Mouse (Mus musculus): ENCODE data around the gene Tnip1.

DNA sequence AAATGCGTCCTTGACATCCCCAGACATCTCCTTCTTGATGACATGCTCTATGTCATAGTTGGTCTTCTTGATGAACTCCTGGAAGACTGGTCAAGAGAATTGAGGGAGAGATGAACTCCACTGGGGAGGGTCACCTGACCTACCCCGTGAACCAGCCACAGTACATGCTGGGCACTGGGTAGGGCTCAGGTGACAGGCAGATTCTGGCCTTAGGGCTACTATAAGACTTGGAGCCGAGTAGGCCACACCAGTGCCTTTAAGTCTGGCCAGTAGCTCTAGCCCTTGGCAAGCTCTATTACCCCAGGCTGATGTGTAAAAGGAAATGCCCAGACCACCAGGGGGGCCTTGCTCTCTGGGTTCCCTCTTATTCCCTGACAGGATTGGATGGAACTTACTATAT lies 22.4 kb upstream of the Tnip1 start:
- TF ChIP-seq POLR2A (IDR thresholded peaks at IDR 0.05; ENCODE audit: extremely low read depth, insufficient read depth, low read length): no peak
- TF ChIP-seq CTCF (IDR thresholded peaks at IDR 0.05; ENCODE audit: low read depth, low read length): no peak

Data from liver, adult 2 months (tissue).